Mouse (Mus musculus) ovary, postnatal 10 days (tissue): ENCODE measurements around the gene Tdrkh.
A peak's percentile ranks its signal among the peaks of the same experiment; 100 is the strongest.

ENCODE experiments used
- DNase-seq: peaks from one replicate; pipeline ENCODE4 v3.0.0; 2022; ENCODE audit warnings: low spot score

Tdrkh gene

DNA sequence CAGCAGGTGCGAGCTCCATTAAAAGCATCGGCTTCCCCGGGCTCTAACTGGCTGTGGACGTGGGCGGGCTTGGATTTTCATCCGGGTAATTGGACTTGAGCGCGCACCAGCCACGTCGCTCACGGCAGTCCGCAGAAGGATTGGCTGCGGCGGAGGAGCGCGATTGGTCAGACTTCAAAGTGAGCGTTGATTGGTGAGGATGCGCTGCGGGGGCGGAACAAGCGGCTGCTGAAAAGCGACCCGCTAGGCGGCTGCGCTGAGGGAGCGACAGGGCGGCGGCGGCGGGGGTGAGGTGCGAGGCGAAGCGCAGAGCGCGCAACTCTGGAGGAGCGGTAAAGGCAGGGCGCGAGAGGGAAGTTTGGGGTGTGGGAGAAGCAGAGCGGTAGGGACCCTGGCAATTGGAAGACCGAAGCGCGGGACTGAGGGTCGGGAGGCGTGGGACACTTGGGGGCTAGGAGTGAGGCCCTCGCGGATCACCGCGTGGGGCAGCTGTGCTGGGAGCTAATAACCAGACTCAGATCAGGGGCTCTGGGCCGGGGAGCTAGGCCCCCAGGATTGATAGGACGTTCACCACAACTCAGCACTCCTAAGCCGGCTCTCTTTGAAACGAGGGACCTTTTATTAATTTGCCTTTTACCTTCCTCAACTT, at the start of gene Tdrkh:
TSS of gene Tdrkh (plus strand) at position 243 of the 649 bp plus-strand sequence.
- peak; percentile 75 for DNase-seq

DNA sequence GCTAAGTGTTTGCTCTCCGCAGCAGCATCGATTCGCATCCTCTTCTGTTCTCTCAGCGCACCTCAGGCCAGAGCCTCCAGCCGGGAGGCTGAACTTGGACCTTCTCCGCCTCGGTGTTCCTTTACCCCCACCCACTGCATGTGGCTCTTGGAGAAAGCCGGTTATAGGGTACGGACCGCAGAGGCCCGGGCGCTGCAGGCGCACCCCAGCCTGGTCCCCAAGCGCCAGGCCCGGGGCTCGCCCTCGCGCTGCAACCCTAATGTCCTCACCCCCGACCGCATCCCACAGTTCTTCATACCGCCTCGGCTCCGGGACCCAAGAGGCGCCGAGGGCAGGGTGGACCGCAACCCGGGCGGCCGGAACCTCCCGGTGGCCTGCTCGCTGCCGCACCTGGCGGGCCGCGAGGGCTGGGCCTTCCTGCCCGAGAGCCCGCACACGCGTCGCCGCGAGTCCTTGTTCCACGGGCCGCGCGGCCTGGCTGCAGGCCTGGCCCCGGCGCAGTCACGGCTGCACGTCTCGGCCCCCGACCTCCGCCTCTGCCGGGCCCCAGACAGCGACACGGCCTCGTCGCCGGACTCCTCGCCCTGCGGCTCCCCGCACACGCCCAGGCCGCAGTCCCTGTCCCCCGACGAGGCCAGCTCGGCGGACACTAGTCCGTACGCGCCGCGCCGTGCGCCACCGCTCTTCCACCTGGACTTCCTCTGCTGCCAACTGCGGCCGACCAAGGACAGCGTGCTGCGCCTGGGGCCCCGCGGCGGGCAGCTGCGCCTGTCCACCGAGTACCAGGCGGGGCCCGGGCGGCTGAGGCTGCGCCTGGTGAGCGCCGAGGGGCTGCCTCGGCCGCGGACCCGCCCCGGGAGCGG, 49.6 kb upstream of the Tdrkh start:
- DNase-seq: peak; percentile 29

DNA sequence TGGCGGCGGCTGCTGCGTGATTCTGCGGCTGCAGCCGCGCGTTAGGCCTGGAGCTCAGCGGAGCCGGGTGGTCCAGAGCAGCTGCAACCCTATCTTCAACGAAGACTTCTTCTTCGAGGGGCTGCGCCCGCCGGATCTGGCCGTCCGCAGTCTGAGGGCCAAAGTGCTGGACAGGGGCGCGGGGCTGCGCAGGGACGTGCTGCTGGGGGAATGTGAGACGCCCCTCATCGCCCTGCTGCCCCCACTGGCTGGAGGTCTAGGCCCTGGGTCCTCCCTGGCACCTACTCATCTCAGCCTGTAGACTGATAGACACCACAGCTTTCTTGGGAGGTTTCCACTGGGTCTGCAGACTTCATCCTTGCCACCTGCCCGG, 48.9 kb upstream of the Tdrkh start:
- DNase-seq: no peak

GRCm38 (mm10) chr3:94366761-94367160, 46.3 kb upstream of the Tdrkh start:
- peak; percentile 48 for DNase-seq

DNA sequence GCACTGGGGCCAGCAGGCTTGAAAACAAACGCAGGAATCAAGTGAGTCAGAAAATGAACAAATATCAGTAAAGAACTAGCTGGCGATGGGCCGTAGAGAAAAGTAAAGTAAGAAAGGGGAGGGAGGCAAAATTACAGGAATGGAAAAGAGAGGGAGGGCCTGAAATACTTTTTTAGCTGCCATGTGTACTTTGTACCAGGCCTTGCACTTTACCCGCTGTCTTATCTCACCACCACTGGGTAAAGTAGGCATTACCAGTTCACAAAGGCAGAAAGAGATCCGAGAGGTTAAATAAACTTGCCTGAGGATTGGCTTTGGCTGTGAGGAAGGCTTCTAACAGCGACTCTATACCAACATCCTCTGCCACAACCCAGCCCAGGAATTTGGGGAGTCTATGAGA, 45.6 kb upstream of the Tdrkh start:
- no peak for DNase-seq

GRCm38 (mm10) chr3:94368631-94369030, 44.4 kb upstream of the Tdrkh start:
- DNase-seq: no peak

GRCm38 (mm10) chr3:94369709-94370108, 43.4 kb upstream of the Tdrkh start:
- no peak for DNase-seq

DNA sequence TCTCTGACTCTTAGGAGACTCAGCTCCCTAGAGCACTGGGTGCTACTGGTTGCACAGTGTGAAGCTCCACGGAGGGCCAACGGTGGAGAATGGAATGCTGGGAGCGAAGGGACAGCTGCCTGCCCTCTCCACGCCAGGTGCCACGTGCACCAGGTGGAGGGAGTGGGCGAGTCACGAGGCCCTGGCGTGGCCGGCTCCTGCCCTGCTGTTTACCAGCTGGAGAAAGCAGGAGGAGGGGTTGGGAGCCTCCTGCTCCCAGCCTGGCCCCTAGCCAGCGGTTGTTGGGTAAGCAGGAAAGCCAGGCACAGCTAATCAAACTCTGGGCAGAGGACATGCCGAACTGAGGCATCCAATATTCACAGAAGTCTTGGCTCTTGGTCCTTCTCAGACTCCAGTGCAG, 41.4 kb upstream of the Tdrkh start:
- peak; percentile 50 for DNase-seq

- DNase-seq: no peak
Measured at GRCm38 (mm10) chr3:94372038-94372437, 41.0 kb upstream of the Tdrkh start.

DNA sequence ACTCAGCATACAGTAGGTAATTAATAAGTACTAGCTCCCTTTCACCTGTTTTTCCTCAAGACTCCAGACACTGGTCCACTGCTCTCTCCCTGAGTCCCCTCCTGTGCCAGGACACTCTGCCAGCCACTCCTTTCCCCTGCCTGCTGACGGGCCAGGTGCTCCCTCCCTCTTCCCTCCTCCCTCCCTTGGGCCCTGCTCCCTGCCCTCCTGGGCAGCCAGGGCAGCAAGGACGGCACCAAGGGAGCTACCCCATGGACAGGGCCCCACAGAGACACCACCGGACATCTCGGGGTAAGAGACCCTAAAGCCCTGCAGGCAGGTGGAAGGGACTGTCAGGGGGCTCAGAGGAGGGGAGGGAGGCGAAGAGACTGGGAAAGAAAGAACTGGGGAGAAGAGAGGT, 40.4 kb upstream of the Tdrkh start, which contains the start of gene Rorc:
TSS of gene Rorc (plus strand) at position 154 of the 400 bp plus-strand sequence.
- DNase-seq: no peak

DNA sequence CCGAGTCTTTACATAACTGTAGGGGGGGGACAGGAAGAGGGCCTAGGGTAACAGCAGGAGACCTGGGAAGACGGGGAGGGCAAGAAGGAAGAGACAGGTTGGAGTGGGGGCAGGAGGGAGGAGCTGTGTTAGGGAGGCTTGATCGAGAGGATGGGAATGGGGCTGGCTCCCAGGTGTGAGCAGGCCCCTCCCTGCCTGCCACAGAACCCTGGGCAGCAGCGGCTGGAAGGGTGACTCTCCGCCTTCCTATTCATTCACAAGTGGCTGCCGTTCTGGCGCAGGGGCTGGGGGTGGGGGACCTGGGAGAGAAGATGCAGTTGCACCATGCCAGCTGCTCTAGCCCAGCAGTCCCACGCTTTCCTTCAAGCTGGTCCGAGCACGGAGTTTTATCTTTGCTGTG, 40.0 kb upstream of the Tdrkh start:
- DNase-seq: no peak

GRCm38 (mm10) chr3:94373597-94374011, 39.5 kb upstream of the Tdrkh start:
- no peak for DNase-seq

DNA sequence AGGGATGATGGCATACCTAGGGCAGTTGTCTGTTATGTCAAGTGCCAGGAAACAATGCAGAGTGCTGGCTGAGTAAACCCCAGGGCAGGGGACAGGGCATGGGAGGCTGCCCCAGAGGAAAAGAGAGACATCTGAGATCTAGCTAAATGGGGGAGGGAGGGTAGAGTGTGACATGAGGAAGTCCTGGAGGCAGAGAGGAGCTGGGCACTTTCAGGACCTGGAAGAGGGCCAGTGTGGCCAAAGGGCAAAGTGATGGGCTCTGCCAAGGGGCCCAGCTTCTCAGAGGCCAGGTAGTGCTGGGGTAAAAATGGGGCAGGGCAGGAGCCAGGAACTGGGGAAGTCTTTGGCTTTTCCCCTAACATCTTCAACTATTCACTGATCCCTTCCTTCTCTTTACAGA, 38.4 kb upstream of the Tdrkh start:
- no peak for DNase-seq

DNA sequence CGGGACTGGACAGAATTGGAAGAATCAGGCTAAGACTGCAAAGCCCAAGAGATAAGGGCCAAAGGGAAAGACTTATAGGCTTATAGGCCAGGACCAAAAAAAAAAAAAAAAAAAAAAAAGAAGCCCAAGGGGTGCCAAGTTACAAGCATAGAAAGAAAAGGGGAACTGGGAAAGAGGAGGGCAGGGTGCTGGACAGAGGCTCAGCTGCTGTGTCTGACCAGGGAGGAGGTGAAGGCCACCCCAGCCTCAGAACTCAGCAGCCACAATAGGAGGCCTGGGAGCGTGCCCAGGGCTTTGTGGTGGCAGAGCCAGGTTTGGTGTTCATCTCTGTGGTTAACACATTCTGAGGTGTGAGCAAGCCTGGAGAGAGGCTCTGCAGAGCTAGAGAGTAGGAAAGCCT, 37.9 kb upstream of the Tdrkh start:
- no peak for DNase-seq

DNA sequence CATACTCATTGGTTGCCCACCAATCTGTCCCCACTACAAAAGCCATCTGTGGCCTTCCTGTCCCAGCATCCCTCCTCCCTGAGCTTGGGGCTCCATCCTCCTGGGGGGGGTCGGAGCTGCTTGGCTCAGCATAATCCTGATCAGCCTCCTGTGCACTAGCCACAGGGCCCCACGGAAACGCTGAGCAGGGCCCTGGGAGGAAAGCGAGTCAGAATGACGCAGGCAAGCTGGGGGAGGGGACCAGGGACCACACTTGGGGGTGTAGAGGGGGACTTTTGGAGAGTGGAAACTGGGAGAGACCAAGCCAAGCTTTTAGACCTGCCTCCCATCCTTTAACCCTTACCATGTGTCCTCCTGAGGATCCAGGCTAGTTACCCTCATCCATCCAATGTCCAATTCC, 37.2 kb upstream of the Tdrkh start:
- no peak for DNase-seq

DNA sequence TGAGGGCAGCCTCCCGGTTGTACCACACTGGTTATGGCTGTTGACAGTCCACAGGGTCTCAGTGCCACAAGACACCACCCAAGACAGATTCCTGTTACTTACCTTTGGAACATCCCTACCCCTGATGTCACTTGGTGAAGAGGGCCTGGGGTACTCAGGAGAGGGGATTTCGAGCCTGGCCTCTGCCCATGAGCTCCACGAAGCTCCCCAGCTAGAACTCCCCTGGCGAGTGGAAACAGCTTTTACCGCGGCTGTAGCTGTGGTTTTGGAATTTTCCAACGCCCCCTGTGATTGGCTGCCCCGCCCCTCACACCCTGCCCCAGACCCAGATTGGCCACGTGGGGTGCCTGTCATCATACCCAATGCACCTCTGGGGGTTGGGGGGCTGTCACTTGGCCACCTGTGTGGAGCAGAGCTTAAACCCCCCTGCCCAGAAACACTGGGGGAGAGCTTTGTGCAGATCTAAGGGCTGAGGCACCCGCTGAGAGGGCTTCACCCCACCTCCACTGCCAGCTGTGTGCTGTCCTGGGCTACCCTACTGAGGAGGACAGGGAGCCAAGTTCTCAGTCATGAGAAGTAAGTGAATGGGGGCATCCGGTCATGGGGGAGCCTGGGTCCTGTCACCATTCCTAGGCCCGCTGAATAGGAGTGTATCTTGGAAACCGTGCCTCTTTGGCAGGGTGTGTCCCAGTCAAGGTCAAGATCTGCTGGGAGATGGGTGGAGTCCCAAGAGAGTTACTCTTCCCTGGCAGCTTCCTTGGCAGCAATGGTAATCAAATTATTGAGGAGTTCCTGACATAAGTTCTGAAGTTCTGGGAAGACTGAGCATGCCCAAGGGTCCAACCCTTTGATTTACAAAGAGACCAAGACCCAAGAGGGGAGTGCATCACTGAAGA, 35.8 kb upstream of the Tdrkh start:
- no peak for DNase-seq

DNA sequence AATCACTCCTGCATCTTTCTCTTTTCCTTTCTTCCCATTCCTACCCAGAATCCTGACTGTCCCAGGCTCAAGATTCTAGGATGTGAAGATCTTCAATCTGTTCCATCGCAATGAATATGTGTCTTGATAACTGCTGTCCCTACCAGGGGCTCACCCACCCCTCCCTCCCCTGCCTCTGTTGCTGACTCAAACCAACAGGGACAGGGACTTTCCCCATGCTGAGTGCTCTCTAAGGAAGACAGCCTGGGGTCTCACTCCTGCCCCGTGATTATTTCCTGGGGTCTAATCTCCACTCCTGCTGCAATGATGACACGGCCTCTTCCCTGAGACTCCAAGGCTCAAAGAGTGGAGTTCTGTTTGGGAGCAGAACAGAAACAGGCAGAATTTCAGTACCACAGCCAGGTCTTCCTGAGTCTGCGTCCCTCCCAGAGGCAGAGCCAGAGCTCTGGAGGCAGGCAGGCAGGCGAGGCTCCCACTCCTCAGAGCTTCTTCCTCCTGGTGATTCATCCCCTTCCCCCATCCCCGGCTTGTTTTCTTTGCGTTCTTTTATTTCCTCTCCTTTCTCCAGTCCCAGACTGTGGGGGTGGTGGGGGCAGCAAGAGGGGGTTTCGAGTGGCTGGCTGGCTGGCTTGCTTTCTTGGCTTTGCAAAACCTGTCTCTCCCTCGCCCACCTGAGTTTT, 33.1 kb upstream of the Tdrkh start:
- no peak for DNase-seq

GRCm38 (mm10) chr3:94382308-94382707, 30.8 kb upstream of the Tdrkh start:
- no peak for DNase-seq

- DNase-seq: no peak
Measured at GRCm38 (mm10) chr3:94383476-94383875, 29.6 kb upstream of the Tdrkh start.

DNA sequence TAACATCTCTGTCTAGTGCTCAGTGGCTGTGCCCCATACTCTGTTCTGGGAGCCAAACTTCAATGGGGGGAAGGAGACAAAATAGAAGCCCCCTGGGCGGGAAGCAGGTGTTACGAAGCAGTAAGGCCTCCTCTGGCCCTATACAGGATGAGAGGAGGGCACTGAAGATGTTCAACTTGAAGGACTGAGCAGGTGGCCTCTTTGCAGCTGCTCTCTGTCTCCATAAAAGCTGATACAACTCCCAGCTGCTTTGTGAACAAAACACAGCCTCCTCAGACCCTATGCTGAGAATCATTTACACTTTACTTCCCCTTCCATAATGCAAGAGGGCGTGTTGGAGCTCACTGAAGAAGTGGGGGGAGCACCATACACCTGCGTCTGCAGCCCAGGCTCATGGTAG, 26.4 kb upstream of the Tdrkh start:
- no peak for DNase-seq

- DNase-seq: no peak
Measured at GRCm38 (mm10) chr3:94387391-94387790, 25.7 kb upstream of the Tdrkh start.

DNA sequence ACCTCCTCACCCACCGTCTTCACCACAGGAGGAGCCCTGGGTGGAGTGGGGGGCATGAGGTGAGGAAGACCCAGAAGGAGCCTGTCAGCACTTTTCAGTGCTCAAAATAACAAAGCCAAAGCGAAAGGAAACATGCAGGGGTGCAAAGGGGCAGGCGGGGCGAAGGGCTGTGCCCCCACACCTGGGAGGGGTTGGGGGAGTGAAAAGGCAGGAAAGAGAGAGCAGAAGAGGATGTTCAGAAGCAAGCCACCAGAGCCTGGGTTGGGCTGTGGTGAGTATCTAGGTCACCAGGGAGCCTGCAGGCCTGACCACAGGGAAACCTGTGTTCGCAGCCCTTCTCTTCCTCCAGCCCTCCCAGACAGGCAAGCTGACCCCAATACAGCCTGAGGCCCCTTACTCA, 25.0 kb upstream of the Tdrkh start:
- DNase-seq: no peak
